Mouse (Mus musculus) stomach, postnatal 0 days (tissue): Measurements from ENCODE around the gene Lcn5. TPM values are rescaled to one million over a fixed set of nuclear protein-coding genes. Genes with fewer than 3 reads are reported as not detected.

ENCODE experiments used
- ATAC-seq: fragments of 200-750 bp; cut with Nextera tagmentation; 2 replicates; pipeline ENCODE4 v1.8.0; 2017; ENCODE audit not compliant: low FRiP score, low TSS enrichment
- DNase-seq: peaks from one replicate; pipeline ENCODE4 v3.0.0-alpha.2; 2016; ENCODE audit warnings: low spot score
- H3K27ac ChIP-seq: fragments of 300-500 bp; sonication (generic); replicated peaks from 2 replicates; pipeline ENCODE4 v1.5.1; 2014; ENCODE audit warnings: mild to moderate bottlenecking, control low read depth
- H3K27me3 ChIP-seq: fragments of 300-500 bp; sonication (generic); 2 replicates; pipeline ENCODE4 v1.6.1; 2014; ENCODE audit warnings: low read length; ENCODE audit not compliant: control insufficient read depth, insufficient read depth
- H3K36me3 ChIP-seq: fragments of 300-500 bp; sonication (generic); 2 replicates; pipeline ENCODE4 v1.6.1; 2014; ENCODE audit warnings: low read length, mixed read lengths; ENCODE audit not compliant: control insufficient read depth, insufficient read depth
- H3K4me1 ChIP-seq: fragments of 300-500 bp; sonication (generic); replicated peaks from 2 replicates; pipeline ENCODE4 v1.6.1; 2014; ENCODE audit warnings: antibody characterized with exemption; ENCODE audit not compliant: control insufficient read depth, insufficient read depth
- H3K4me2 ChIP-seq: fragments of 300-500 bp; sonication (generic); replicated peaks from 2 replicates; pipeline ENCODE4 v1.6.1; 2014; ENCODE audit warnings: low read depth, mild to moderate bottlenecking, control low read depth, moderate library complexity
- H3K4me3 ChIP-seq: fragments of 300-500 bp; sonication (generic); 2 replicates; pipeline ENCODE4 v1.5.1; 2014; ENCODE audit warnings: low read depth, low read length, control low read depth
- H3K9ac ChIP-seq: fragments of 300-500 bp; sonication (generic); 2 replicates; pipeline ENCODE4 v1.6.1; 2014; ENCODE audit warnings: mild to moderate bottlenecking, low read length, control low read depth, mixed read lengths
- H3K9me3 ChIP-seq: fragments of 300-500 bp; sonication (generic); 2 replicates; pipeline ENCODE4 v1.6.1; 2016; ENCODE audit warnings: low read length; ENCODE audit not compliant: control insufficient read depth
- CTCF ChIP-seq: IDR thresholded peaks from 2 replicates; pipeline ENCODE4 v1.5.1; 2016; ENCODE audit warnings: antibody characterized with exemption, low read depth, mild to moderate bottlenecking, moderate library complexity
- EP300 ChIP-seq: optimal IDR thresholded peaks from 2 replicates; pipeline ENCODE3; 2016; ENCODE audit warnings: antibody characterized with exemption
- WGBS: fragments of 180-500 bp; shearing (Covaris S2); extraction: QIAGEN DNeasy Blood & Tissue Kit; methylation state at CpG from one replicate; pipeline ENCODE4 v1.1.7; 2014; 5-methylcytosine and 5-hydroxymethylcytosine counted together
- polyA plus RNA-seq: library from polyadenylated mRNA; unstranded; fragments of >200 nt; fragmentation: Nextera tagmentation; extraction: Ambion mirVana; gene quantifications from 2 replicates; pipeline ENCODE4 v1.2.1, GENCODE M21; 2015

The Lcn5 gene
- polyA plus RNA-seq, 1 experiment from 2014 or later, result not detected

GRCm38 (mm10) chr2:25661245-25661970 is 3.7 kb downstream of the Lcn5 start:
- no peak overlapping the region for H3K4me2 ChIP-seq
- H3K27ac ChIP-seq, result no peak overlapping the region
- no peak for TF ChIP-seq EP300
- no peak for TF ChIP-seq CTCF
- H3K4me1 ChIP-seq, result no peaks in the 10 kb centered on the region
- 79% methylated on average over 6 of the region's 6 CpGs for WGBS
- no peak overlapping the region for H3K4me3 ChIP-seq
- H3K9ac ChIP-seq, result no peak overlapping the region
- H3K9me3 ChIP-seq, result no peaks in the 10 kb centered on the region
- no peaks in the 10 kb centered on the region for H3K27me3 ChIP-seq
- H3K36me3 ChIP-seq, result no peaks in the 10 kb centered on the region
- ATAC-seq (no peak), DNase-seq (no peak)

GRCm38 (mm10) chr2:25663511-25663910 is 5.8 kb downstream of the Lcn5 start:
- peak; percentile 75 for TF ChIP-seq CTCF
- TF ChIP-seq EP300, result no peak
- ATAC-seq (no peak), DNase-seq (peak; percentile 60)
- Histone ChIP-seq H3K36me3 (no peaks in the 10 kb centered on the region), H3K4me2 (no peak overlapping the region), H3K9ac (no peak overlapping the region), H3K9me3 (no peaks in the 10 kb centered on the region), H3K27ac (no peak overlapping the region), H3K4me1 (no peaks in the 10 kb centered on the region), H3K4me3 (no peak overlapping the region), H3K27me3 (no peaks in the 10 kb centered on the region)
- 72% methylated on average over 1 of the region's 1 CpGs for WGBS

- H3K4me1 ChIP-seq, result no peaks in the 10 kb centered on the region
- H3K9ac ChIP-seq, result no peak overlapping the region
- DNase-seq, result no peak
- H3K36me3 ChIP-seq, result no peaks in the 10 kb centered on the region
- H3K27ac ChIP-seq, result no peak overlapping the region
- ATAC-seq, result no peak
- no peaks in the 10 kb centered on the region for H3K27me3 ChIP-seq
- TF ChIP-seq EP300 (no peak), CTCF (no peak)
- H3K4me2 ChIP-seq, result no peak overlapping the region
- WGBS, result 76% methylated on average over 5 of the region's 5 CpGs
- no peak overlapping the region for H3K4me3 ChIP-seq
- H3K9me3 ChIP-seq, result no peaks in the 10 kb centered on the region
Observed at GRCm38 (mm10) chr2:25664125-25664524, 6.4 kb downstream of the Lcn5 start.

GRCm38 (mm10) chr2:25666516-25666915 is 8.8 kb downstream of the Lcn5 start:
- H3K4me1 ChIP-seq, result no peaks in the 10 kb centered on the region
- no peaks in the 10 kb centered on the region for H3K27me3 ChIP-seq
- no peak overlapping the region for H3K4me2 ChIP-seq
- H3K27ac ChIP-seq, result no peak overlapping the region
- WGBS, result 62% methylated on average over 1 of the region's 1 CpGs
- DNase-seq, result no peak
- H3K9ac ChIP-seq, result no peak overlapping the region
- TF ChIP-seq EP300 (no peak), CTCF (no peak)
- H3K4me3 ChIP-seq, result no peak overlapping the region
- H3K9me3 ChIP-seq, result no peaks in the 10 kb centered on the region
- no peaks in the 10 kb centered on the region for H3K36me3 ChIP-seq
- ATAC-seq, result no peak

GRCm38 (mm10) chr2:25676486-25676885 is 18.7 kb downstream of the Lcn5 start, which contains the start of gene Lcn6:
TSS of gene Lcn6 (plus strand) at chr2:25676786.
- no peaks in the 10 kb centered on the region for H3K4me1 ChIP-seq
- ATAC-seq (no peak), DNase-seq (no peak)
- no peaks in the 10 kb centered on the region for H3K9me3 ChIP-seq
- no peak within 1 kb of the TSS for H3K4me2 ChIP-seq
- no peak within 1 kb of the TSS for H3K27ac ChIP-seq
- no peak for TF ChIP-seq EP300
- TF ChIP-seq CTCF, result no peak
- no peak within 1 kb of the TSS for H3K9ac ChIP-seq
- no peaks in the 10 kb centered on the region for H3K27me3 ChIP-seq
- no peak within 1 kb of the TSS for H3K4me3 ChIP-seq
- no peaks in the 10 kb centered on the region for H3K36me3 ChIP-seq
- 84% methylated on average over 3 of the region's 3 CpGs for WGBS

GRCm38 (mm10) chr2:25679559-25679958 is 21.8 kb downstream of the Lcn5 start:
- Histone ChIP-seq H3K4me3 (no peak overlapping the region), H3K4me1 (no peaks in the 10 kb centered on the region), H3K27ac (no peak overlapping the region), H3K27me3 (no peaks in the 10 kb centered on the region), H3K9me3 (no peaks in the 10 kb centered on the region), H3K4me2 (no peak overlapping the region), H3K36me3 (no peaks in the 10 kb centered on the region), H3K9ac (no peak overlapping the region)
- whole genome bisulfite sequencing, result 79% methylated on average over 6 of the region's 6 CpGs
- no peak for ATAC-seq
- TF ChIP-seq EP300, result no peak
- no peak for TF ChIP-seq CTCF
- no peak for DNase-seq
